Mouse (Mus musculus): ENCODE measurements around the gene Cttnbp2nl. TPM values are rescaled to one million over a fixed set of nuclear protein-coding genes. Genes with fewer than 3 reads are reported as not detected.

Cttnbp2nl gene
- total RNA-seq, 2 experiments from 2014 or later, result 30.2 to 31.3 TPM

DNA sequence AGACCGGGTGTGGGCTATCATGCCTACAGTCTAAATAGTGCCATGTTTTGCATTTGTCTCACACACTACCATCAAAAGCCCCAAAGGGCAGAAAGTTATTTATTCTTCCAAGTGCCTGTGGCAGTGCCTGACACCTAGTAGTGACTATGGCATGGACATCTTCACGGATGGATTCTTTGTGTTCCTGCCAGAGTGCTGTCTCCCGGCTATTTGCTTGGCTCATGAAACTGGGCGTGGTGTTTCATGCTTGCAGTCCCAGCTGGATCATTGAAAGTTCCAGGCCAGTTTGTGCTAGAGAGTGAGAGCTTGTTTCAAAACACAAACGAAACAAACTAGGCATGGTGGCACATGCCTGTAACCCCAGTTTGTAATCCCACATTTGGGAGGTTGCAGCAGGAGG is 61.2 kb downstream of the Cttnbp2nl start:
- intact Hi-C loops (cut with DNase I), result loop anchor here (1.0 to 5.0 kb wide), 4 partner anchors 68 to 279 kb away; no protein-coding TSS in a partner anchor
- DNase-seq, result peak in 1 of 2 experiments; percentile 18

DNA sequence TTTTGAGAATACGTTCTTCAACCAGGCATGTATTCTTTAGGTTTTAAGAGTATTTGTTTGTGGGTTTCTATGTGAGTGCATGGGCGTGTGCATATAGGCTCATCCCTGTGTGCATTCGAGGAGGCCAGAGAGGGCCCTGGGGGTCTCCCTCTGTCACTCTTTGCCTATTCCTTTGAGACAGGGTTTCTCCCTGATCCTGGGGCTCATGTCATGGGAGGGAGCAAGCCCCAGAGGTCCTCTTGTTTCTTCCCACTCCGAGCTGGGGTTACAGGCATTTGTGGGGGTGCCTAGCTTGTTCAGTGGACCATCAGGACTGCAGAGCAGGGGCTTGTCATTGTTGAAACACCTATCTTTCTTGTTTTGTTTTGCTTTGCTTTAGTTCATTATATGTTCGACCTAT is 65.1 kb downstream of the Cttnbp2nl start:
- intact Hi-C loops (cut with DNase I), result no loop called here
- DNase-seq, result no peak

DNA sequence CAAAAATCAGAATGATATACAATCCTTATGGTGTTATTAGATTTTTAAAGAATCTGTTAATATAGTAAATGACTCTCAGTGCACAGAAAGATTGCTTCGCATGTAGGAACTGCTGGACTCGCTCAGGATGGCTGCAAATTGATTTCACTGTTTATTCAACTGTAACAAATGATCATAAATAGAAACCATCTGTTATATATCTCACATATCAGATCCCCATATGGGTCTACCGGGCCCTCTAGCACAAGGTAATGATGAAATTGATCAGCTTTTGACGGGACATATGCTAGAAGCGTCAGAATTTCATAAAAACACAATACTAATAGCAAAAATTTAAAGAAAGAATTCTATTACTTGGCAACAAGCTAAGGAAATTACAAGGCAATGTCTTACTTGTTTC is 73.2 kb downstream of the Cttnbp2nl start:
- intact Hi-C loops (cut with DNase I), result no loop called here
- no peak for DNase-seq

DNA sequence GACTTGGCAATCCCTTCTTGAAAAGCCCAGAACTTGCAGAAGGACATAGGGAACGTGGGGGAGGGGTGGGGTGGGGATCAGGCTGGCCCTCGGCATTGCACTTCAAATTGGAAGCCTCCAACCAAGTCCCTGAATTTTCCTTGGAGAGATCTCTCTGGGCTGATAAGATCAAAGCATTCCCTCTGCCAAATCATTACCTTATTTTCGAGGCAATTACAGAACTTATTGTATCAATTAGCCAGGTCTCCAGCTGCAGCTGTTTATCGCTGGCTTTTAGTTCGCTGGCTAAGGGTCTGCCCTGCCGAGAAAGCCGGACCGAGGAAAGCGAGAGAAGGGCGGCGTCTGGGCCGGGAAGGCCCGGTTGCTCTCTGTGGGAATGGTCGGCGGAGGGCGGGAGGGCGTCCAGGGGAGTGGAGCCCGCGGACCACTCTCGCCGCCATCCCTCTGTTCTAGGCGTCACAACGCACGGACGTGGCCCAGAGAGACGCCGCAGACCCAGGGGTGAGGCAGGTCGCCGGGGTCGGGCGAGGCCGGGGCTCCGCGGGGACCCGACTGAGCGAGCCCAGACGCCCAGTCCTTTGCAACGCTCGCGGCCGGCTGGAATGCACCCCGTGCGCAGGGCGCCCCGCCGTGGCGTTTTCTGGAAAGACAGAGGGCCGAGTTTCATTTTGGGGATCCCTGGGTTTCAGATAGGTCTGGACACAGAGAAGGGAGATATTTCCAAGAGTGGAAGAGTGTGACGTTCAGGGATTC is 85.2 kb downstream of the Cttnbp2nl start:
- intact Hi-C loops (cut with DNase I), result loop anchor here (2.0 to 5.0 kb wide), 4 partner anchors 65 to 253 kb away; partner anchors contain the start of gene Rhoc
- DNase-seq, result peak; percentile 95 to 96

DNA sequence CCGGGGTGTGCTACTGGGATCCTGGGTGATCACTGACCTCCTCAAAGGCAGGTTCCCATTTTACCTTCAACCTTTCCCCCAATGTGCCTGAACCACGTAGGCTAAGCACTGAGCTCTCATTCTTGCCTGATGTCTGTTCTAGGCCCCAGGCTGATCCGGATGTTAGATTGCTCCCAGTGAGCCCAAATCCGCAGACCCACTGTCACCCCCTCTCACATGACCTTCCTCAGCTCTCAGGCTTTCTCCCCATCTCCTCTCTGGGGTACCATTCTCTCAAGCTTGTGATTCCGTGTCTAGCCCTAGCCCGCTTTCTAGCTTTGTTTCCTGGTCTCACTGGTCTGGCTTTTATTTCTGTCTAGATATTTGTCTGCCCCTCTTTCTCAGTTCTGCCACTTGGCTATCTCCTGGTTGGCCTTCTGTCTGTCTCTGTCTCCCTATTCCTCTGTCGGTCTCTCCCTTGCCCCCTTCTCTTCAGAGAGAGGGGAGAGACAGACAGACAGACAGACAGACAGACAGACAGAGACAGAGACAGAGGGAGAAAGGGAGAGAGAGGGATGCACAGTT is 86.9 kb downstream of the Cttnbp2nl start:
- intact Hi-C loops (cut with DNase I), result loop anchor here (2.0 to 5.0 kb wide), 4 partner anchors 64 to 251 kb away; partner anchors contain the start of gene Rhoc
- DNase-seq, result no peak

DNA sequence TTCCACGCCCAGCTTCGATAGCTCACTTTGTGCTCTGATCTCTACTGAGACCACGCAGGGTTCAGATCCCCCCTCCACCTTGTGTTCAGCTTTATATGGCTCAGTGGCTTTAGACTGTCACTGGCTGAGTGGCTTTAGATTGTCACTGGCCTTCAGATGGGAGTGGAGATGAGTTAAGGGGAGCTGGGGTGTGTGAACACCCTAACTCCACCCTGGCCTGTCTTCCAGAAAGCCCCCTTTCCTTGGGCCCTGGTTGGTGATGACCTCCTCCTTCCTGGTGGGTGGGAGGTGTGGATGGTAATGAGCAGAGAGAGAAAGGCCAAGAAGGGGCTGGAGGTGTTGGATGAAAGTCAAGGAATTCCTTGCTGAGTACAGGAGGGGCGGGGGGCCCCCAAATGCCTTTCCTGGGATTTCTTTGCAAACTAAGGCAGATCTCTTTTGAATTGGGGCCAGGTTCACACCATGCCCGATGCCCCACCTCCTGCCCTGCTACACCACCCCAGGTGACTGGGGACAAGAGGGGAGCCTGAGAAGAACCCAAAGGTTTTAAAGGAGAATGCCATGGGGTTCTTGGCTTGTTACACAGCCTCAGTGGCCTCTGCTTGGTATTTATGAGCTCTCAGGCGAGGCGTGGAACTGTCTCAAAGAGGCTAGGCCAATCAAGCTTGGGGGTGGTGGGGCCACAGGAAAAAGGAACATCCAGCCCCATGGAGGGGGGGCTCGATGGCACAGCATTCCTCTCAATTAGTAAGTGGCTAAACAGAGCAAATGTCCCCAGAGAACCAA is 87.7 kb downstream of the Cttnbp2nl start:
- DNase-seq, result no peak
- intact Hi-C loops (cut with DNase I), result loop anchor here (5.0 kb wide), 3 partner anchors 63 to 178 kb away; partner anchors contain the start of gene Rhoc

DNA sequence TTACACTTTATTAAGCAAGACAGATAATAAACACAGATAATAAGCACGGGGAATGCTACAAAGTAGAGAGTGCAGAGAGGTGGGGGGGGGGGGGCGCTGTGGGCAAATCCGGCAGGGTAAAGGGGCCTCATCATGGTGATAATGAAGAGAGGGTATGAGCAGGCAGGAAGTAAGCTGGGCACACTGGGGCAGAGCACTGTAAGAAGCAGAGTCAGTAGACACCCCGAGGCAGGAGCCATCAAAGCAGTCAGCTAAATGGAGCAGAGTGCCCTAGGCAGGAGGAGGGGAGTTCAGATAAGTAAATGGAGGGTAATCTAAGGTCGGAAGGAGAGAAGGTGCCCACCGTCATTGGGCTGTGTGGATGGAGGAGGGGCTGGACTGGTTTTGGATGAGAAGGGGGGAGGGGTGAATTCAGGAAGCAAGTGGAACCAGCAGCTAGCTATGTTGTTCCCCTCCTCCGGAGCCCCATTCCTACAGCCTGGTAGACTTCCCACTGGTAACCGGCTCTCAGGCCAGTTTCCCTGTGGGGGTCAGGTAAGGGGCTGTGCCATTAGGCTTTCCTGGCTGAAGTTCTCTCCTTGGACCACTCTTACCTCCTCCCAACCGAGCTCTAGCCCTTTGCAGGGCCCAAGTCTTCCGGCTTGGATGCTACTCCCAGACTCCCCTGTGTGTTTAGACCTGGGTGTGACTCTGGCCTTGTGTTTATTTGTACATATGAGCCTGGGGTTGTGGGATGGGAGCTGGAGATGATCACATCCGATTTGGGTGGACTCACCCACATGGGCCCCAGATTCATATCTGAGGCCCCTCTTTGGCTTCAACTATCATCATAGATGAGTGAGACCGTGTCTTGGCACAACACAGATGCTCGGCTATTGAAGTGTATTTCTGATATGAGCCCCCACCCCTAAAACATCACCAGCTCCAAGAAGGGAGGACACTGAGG is 89.3 kb downstream of the Cttnbp2nl start:
- intact Hi-C loops (cut with DNase I), result no loop called here
- no peak for DNase-seq

DNA sequence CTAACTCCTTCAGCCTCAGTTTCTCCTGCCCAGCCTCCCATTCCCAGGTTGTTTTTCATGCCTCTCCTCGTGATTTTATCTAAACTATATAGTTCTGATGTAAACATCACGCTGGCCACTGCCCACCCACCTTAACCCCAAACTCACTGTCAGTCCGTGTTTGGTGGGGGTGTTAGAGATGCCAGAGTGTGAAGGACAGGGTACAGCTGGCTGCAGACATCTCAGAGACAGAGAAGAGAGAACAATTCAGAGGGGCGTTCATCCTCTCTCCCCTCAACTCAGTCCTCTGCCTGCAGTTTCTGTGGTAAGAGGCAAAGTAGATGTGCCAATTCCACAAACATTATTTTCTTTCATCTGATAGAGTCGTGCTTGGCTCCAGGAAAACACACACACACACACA is 90.1 kb downstream of the Cttnbp2nl start:
- intact Hi-C loops (cut with DNase I), result no loop called here
- no peak for DNase-seq

DNA sequence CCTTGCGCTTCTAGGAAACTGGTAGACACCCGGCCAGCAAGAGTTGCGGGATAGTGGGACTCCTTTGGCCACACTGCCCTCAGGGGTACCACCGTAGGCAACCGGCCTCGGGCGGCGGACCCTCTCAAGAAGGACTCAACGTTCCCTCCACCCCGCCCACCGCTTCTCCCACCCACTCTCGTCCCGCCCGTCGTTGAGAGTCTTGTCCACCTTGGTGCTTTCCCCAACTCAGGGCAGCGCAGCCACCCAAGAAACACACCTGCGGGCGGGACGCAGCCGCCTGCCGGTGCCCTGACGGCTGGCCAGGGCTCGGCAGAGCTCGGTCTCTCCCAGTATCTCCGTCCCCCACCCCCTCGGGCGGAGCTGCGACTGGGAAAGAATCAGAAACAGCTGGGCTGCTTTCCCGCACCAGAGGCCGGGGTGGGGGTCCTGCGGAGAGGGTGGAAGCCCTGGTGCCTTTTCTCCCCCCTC is 90.8 kb downstream of the Cttnbp2nl start:
- DNase-seq, result peak; percentile 28 to 36

DNA sequence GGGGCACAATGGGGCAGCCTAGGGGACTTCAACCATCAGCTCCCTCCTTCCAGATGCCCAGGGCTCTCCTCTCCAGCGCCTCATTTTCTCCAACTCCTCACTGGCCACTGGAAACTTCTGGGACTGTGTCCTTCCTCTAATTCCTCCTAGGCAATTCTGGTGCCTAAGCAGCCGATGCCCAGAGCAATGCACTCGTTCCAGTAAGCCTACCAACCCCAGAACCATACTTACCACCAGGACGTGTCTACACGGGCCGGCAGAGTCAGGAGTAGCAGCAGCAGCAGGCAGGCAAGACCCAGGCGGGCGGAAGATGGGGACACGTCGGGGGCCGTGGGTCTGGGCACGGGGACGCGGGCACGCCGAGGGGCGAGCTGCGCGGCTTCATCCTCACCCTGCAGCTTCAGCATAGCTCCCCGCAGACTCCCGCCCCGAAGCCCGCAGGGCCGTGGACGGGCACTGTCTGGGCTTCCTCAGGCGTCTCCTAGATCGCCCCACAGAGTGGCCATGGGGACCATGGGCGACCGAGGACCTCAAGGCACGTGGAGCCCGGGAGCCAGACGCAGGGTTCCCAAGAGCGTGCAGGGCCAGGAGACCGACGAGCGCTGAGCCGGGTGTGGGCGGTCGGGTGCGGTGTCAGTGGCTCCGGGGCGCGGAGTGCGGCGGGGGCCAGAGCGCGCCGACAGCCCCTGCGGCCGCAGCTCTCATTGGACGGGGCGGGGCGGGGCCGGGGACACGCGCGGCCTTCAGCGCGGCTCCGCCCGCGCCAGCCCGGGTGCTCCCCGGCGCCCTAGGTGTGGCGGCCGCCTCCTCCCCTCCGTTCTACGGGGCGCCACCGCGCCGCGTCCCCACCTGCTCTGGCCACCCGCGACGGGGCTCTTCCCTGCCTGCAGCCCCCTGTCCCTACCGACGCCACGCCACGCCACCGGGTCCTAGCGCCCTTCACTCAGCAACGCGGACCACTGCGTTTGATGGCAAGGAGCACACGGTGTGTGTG is 91.6 kb downstream of the Cttnbp2nl start, which contains the start of gene Wnt2b:
Gene Wnt2b (minus strand): TSS at position 856 of the 994 bp plus-strand sequence.
- peak; percentile 37 to 48 for DNase-seq
- intact Hi-C loops (cut with DNase I), result no loop called here

More for the DNA sequence above, 90.8 kb downstream of the Cttnbp2nl start:
- intact Hi-C loops (cut with DNase I), result no loop called here

DNA sequence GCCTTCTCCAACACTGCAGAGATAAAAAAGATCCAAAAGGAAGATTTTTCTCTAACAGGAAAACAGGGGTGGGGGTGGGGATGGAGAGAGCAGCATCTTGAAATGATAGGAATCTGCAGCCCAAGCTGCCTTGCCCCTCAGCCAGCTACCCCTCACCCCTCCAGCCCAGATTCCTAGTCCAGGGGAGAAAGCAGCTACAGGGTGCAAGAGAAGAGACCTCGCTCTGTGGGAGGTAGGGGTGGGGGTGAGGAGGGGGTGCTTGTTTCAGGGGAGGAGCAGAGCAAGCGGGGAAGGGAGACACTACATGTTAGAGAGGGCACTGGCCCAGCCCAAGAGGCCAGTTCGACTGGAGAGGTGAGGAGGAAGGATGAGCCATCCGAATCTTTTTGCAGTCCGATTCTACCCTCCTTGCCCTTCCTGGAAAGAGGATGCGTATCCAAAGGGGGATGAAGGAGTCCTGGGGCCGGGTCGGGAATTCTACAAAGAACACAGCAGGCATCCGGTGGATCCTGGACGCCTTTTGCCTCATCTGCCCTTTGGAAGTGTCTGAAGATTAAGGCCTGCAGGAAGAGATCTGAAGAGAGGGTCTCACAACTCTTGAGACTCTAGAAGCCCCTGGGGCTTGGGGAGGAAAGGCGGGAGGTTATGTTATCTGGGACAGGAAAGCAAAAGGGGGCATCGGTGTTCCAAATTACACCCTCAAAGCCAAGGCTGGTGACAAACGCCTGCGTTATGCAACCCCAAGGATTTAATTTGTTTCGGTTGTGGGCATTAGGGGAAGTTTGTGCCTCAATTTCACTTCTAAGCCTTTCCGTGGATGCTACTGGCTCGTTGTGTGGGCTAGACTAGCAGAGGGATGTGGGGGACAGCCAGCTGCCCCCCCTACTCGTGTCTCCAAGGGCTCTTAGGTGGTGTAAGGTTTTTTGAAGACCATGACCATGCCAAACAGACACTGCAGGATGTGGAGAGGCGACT is 92.6 kb downstream of the Cttnbp2nl start:
- DNase-seq, result no peak
- intact Hi-C loops (cut with DNase I), result no loop called here

DNA sequence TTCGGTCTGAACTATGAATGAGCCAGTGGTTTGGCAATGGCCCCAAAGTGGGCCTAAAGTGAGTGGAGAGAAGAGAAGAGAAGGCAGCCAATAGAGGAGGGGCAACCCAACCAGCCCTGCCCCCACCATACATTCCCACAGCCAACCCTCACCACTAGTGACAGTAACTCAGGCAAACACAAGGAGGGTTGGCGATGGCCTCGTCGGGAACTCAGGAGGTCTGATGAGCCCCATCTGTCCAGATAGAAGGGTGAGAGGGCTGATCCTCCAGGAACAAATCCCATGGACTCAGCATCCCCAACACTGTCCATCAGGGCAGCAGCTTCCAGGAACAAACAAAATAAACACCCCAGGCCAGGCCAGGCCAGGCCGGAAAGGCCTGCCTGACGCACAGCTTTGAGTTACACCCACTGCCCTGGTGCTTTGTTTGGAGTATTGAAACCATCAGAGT is 96.8 kb downstream of the Cttnbp2nl start:
- intact Hi-C loops (cut with DNase I), result no loop called here
- DNase-seq, result no peak

DNA sequence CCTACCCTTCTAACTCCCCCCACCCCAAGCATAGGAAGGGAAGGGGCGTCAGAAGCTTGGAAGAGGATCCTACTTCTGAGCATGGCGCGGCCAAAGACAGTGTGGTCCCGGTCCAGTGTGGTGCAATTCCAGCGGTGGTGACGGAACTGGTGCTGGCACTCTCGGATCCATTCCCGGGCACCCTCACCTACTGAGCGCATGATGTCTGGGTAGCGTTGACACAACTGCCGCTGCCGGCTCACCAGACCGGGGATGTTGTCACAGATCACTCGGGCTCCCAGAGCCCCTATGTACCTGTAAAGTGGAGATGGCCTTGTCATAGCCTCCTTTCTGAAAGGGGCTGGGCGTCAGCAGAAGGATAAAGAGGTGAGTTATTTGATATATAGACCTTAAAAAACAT is 98.4 kb downstream of the Cttnbp2nl start:
- intact Hi-C loops (cut with DNase I), result no loop called here
- DNase-seq, result no peak

DNA sequence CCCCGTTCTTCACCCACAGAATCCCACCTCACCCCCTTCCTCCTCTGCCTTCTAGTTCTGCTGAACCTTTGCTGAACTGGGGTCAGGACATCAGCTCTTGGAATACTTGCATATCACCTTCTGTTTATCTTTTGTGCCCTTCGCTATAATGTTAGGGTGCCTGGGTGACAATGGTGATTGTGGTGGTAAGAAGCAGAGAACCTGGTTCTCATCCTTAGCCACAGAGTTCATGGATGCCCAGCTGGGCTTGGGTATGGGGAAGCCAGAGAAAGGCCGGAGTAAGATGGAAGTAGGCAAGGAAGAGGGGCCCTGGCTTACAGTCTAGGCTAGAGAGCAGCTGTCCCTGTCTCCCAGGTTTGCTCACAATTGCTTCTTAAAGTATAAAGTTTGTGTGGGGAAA is 98.8 kb downstream of the Cttnbp2nl start:
- intact Hi-C loops (cut with DNase I), result no loop called here
- DNase-seq, result no peak

DNA sequence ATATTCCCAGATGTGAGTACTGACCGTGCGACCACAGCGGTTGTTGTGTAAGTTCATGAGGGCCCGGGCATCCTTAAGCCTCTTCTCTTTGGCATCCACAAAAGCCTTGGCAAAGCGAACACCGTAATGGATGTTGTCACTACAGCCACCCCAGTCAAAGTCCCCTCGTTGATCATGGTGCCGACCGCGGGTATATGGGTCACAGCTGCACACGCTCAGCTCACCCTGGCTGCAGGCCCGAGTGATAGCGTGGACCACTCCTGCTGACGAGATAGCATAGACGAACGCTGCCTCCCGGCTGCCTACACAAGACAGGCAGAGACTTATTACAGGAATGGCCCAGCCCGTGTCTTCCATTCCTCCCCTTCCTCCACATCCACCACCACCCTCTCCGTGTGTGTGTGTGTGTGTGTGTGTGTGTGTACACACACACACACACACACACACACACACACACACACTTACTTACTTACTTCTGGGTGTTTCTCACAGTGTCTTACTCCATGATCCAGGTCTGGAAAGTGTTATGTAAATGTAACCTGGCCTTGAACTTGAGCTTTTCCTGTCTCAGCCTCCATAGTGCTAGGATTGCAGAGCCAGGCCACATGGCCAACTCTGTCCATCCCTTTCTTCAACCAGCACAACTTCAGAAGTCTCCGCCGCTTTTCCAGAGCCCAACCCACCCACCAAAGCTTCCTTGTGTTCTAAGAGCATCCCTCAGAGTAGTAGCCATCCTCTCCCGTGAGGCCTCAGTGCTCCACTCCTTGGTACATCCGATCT is 99.9 kb downstream of the Cttnbp2nl start:
- intact Hi-C loops (cut with DNase I), result no loop called here
- DNase-seq, result no peak

Measured in heart, postnatal 14 days (tissue).